ENCODE assay signal across 10 mouse cellular contexts in the genomic region with DNA sequence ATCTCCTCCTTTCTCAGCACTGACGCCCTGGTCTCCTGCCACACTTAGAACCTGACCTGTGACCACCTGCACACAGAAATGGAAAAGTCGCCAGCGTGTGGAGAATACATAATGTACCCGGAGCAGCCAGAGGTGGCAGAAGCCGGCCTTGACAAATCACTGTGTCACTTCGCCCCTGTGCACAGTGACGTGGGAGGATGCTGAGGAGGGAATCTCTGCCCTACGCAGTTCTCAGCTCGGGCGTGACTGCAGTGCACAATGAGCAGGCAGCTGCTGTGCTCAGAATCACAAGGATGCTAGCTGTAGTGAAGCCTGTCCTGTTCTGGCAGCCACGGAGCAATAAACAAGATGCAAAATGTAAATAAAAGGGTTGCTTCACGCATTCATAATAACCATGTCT.
DNase-seq lines count a peak whose midpoint lies in the region; ATAC-seq lines count a peak whose summit lies in the region.
"Had no signal": no experiment of that assay in that cellular context is flagged by ENCODE, and none has a peak within 500 bp of the region (broad histone marks: within the 10 kb centered on the region; RNA-seq: fewer than 3 reads in every experiment).

No protein-coding gene starts in this region.

- H3K4me2 ChIP-seq in forebrain, embryonic 11.5 days (ENCODE audit: low read depth, low read length, severe bottlenecking) = no peak overlapping the region
- H3K4me2 ChIP-seq in forebrain, embryonic 15.5 days (replicated peaks) = 0 out of 2 replicates have a peak overlapping the region, but pooled peaks have one; percentile 13
- H3K4me2 ChIP-seq: lung, embryonic 14.5 days had no signal

- DNase-seq in forebrain, embryonic 11.5 days (ENCODE audit: low spot score) = no peak
- DNase-seq in forebrain, embryonic 10.5 days (ENCODE audit: extremely low spot score, low spot score) = no peak
- peak; percentile 33 to 45 for DNase-seq in left cerebral cortex, adult 18-20 months (ENCODE audit: low spot score in 2 of 2)
- peak; percentile 15 for DNase-seq in retina, embryonic 14.5 days (ENCODE audit: low spot score)
- DNase-seq in adrenal gland, postnatal 36 days = no peak
- no peak for DNase-seq in gastrocnemius, adult 18-20 months (ENCODE audit: low spot score)
- DNase-seq in gastrocnemius, postnatal 10 days = no peak
- DNase-seq: heart, postnatal 36 days; lung, embryonic 14.5 days had no signal

- WGBS in forebrain, embryonic 11.5 days = 65% methylated on average over 12 of the region's 12 CpGs
- WGBS in forebrain, embryonic 10.5 days = 76% methylated on average over 12 of the region's 12 CpGs
- WGBS in forebrain, embryonic 15.5 days = 52% methylated on average over 12 of the region's 12 CpGs

- no peaks in the 10 kb centered on the region for H3K9me3 ChIP-seq in forebrain, embryonic 11.5 days (ENCODE audit: control insufficient read depth, low read length)
- H3K9me3 ChIP-seq in forebrain, embryonic 10.5 days = no peaks in the 10 kb centered on the region
- H3K9me3 ChIP-seq in forebrain, embryonic 15.5 days = no peaks in the 10 kb centered on the region

- no peak overlapping the region for H3K27ac ChIP-seq in forebrain, embryonic 11.5 days (ENCODE audit: low read depth, low read length)
- no peak overlapping the region for H3K27ac ChIP-seq in forebrain, embryonic 10.5 days
- no peak overlapping the region for H3K27ac ChIP-seq in forebrain, embryonic 15.5 days (replicated peaks)

- no peaks in the 10 kb centered on the region for H3K4me1 ChIP-seq in forebrain, embryonic 11.5 days (replicated peaks; ENCODE audit: control insufficient read depth, insufficient read depth, low read length)
- H3K4me1 ChIP-seq in forebrain, embryonic 10.5 days = no peaks in the 10 kb centered on the region
- H3K4me1 ChIP-seq in forebrain, embryonic 15.5 days = peaks cover 8% of the 10 kb centered on the region

- peak; percentile 79 for ATAC-seq in forebrain, embryonic 11.5 days (replicated peaks; ENCODE audit: low FRiP score)
- peak; percentile 96 for ATAC-seq in forebrain, embryonic 15.5 days (replicated peaks)

- H3K4me3 ChIP-seq in forebrain, embryonic 11.5 days (ENCODE audit: low read depth, low read length) = no peak overlapping the region
- no peak overlapping the region for H3K4me3 ChIP-seq in forebrain, embryonic 10.5 days
- H3K4me3 ChIP-seq in forebrain, embryonic 15.5 days = no peak overlapping the region

- no peaks in the 10 kb centered on the region for H3K27me3 ChIP-seq in forebrain, embryonic 11.5 days (ENCODE audit: control insufficient read depth, insufficient read depth, low read length)
- H3K27me3 ChIP-seq in forebrain, embryonic 10.5 days (ENCODE audit: poor library complexity, severe bottlenecking) = no peaks in the 10 kb centered on the region
- H3K27me3 ChIP-seq in forebrain, embryonic 15.5 days = no peaks in the 10 kb centered on the region

- no peak overlapping the region for H3K9ac ChIP-seq in forebrain, embryonic 11.5 days (ENCODE audit: low read length)
- H3K9ac ChIP-seq in forebrain, embryonic 15.5 days (replicated peaks) = no peak overlapping the region
- H3K9ac ChIP-seq: lung, embryonic 14.5 days had no signal

- no peaks in the 10 kb centered on the region for H3K36me3 ChIP-seq in forebrain, embryonic 11.5 days (ENCODE audit: control insufficient read depth, insufficient read depth, low read length)
- H3K36me3 ChIP-seq in forebrain, embryonic 10.5 days (replicated peaks) = no peaks in the 10 kb centered on the region
- no peaks in the 10 kb centered on the region for H3K36me3 ChIP-seq in forebrain, embryonic 15.5 days

Comparison
In these comparisons a context has a peak if more than half of its experiments do, and no peak if none do; other contexts are left out.
1. DNase-seq: peak in left cerebral cortex, adult 18-20 months (2 of 2) and retina, embryonic 14.5 days (single experiment); none in forebrain, embryonic 11.5 days (single experiment), forebrain, embryonic 10.5 days (single experiment), adrenal gland, postnatal 36 days (0 of 2), gastrocnemius, adult 18-20 months (single experiment) and gastrocnemius, postnatal 10 days (single experiment).